Mouse (Mus musculus): ENCODE results near the gene Gp9. TPM values are rescaled to one million over a fixed set of nuclear protein-coding genes. Genes with fewer than 3 reads are reported as not detected.
A peak's percentile ranks its signal among the peaks of the same experiment; 100 is the strongest.

Gp9 gene
- polyA plus RNA-seq, 1 experiment, result 14.9 TPM

DNA sequence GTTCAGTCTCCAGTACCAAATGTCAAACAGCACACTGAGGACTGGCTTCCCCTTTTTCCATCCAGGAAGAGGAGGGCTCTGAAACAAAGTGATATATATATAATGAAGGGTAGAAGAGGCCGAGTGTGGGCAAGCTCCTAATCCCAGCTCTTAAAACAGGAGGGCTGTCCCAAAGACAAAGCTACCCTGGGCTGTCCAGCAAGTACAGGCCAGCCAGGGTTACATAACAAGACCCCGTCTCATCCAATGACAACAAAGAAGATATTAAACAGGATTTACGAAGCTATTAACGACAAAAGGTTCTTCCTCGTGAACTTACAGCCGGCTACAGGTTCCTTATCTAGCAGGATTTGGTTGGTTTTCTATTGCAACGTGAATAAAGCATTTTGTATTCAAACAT lies 27.0 kb downstream of the Gp9 start:
- Histone ChIP-seq H3K4me3 (replicated peaks; ENCODE audit: extremely low read depth, low read depth, low read length) (no peak overlapping the region), H3K4me1 (ENCODE audit: control insufficient read depth, insufficient read depth, low read length) (peaks cover 9% of the 10 kb centered on the region)
- 70% methylated on average over 7 of the region's 7 CpGs for WGBS
- no peak for TF ChIP-seq CTCF (IDR thresholded peaks at IDR 0.05; ENCODE audit: insufficient read depth, low read length)
- no peak for TF ChIP-seq POLR2A (IDR thresholded peaks at IDR 0.05; ENCODE audit: borderline replicate concordance, extremely low read depth, low read depth, low read length)
- DNase-seq, result no peak

DNA sequence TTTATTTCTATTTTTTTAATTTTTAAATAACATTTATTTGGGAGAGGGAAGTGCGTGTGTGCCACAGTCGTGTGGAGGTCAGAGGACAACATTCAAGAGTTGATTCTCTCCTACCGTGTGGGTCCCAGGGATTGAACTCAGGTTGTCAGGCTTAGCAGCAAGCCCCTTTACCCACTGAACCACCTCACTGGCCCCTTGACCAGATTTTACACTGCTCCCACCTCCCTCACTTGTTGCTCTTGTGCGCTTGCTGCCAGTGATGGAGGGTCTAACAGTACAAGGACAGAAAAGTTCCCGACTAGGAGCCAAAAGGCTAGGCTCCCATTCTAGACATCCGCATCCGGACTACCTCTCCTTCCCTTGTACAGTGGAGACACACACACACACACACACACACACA lies 27.6 kb downstream of the Gp9 start:
- Histone ChIP-seq H3K4me3 (replicated peaks; ENCODE audit: extremely low read depth, low read depth, low read length) (no peak overlapping the region), H3K4me1 (ENCODE audit: control insufficient read depth, insufficient read depth, low read length) (peaks cover 10% of the 10 kb centered on the region)
- WGBS, result 82% methylated on average over 7 of the region's 7 CpGs
- no peak for DNase-seq
- no peak for TF ChIP-seq CTCF (IDR thresholded peaks at IDR 0.05; ENCODE audit: insufficient read depth, low read length)
- no peak for TF ChIP-seq POLR2A (IDR thresholded peaks at IDR 0.05; ENCODE audit: borderline replicate concordance, extremely low read depth, low read depth, low read length)

DNA sequence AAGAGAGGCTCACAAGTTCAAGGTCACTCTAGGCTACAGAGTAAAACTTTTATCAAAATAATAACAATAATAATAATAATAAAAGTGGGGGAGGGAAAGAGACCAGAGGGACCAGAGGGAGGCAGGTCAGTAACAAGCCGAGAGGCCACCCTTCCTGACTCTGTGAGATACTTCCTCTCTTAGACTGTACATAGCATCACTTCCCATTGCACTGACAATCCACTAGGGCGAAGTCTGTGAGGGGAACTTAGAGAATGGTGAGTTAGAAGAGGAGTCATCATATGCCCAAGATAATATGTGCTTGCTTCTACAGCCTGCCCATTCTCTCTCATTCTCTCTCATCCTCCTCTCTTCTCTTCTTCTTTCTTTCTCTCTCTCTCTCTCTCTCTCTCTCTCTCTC lies 28.2 kb downstream of the Gp9 start:
- TF ChIP-seq POLR2A (IDR thresholded peaks at IDR 0.05; ENCODE audit: borderline replicate concordance, extremely low read depth, low read depth, low read length) (no peak), CTCF (IDR thresholded peaks at IDR 0.05; ENCODE audit: insufficient read depth, low read length) (no peak)
- WGBS, result 51% methylated on average over 2 of the region's 2 CpGs
- Histone ChIP-seq H3K4me1 (ENCODE audit: control insufficient read depth, insufficient read depth, low read length) (peaks cover 10% of the 10 kb centered on the region), H3K4me3 (replicated peaks; ENCODE audit: extremely low read depth, low read depth, low read length) (no peak overlapping the region)
- DNase-seq, result no peak

DNA sequence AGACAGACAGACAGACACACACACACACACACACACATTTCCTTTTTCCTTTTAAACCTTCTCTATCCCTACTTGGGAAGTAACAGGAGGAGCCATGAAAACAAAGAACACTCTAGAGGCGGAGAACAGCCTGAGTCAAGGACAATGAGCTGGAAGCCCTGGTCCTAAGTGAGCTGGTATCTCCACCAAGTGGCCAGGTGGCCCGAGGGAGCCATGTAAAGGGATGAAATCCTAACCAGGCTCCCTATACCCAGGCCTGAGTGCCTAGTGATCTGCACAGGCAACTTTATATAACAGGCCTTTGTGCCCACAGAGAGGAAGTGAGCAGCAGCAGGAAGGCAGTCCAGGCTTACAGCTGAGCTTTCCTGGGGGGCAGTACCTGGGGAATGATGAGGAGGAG lies 29.0 kb downstream of the Gp9 start:
- 35% methylated on average over 2 of the region's 2 CpGs for WGBS
- no peak for DNase-seq
- Histone ChIP-seq H3K4me3 (replicated peaks; ENCODE audit: extremely low read depth, low read depth, low read length) (no peak overlapping the region), H3K4me1 (ENCODE audit: control insufficient read depth, insufficient read depth, low read length) (peaks cover 10% of the 10 kb centered on the region)
- TF ChIP-seq POLR2A (IDR thresholded peaks at IDR 0.05; ENCODE audit: borderline replicate concordance, extremely low read depth, low read depth, low read length), result no peak
- TF ChIP-seq CTCF (IDR thresholded peaks at IDR 0.05; ENCODE audit: insufficient read depth, low read length), result no peak

DNA sequence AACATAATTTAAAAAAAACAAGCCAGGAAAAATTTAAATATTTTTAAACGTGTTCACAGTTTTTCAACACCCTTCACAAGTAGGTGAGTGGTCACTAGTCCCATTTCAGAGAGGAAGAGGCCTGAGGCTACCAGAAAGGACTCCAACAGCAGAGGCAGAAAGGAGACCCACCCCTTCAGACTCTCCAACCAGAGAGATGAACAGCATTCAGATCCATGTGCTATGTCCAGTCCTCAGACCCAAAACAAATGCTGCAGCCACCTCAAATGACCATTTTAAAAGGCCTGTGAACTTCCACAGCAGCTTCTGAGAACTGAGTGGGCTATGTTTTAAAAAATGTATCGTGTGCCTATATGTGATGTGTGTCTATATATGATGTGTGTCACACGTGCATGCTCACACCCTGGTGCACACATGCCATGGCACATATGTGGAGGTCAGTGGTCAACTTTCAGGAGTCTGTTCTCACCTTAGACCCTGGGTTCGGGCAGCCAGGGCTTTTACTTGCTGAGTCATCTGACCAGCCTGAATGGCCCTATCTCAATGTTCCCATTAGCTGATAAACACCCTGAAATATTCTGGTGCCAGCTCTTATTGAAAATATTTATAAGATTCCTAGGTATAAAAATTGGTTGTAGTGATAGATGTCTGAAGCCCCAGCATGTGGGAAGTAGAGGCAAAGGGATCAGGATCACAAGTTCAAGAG lies 30.0 kb downstream of the Gp9 start:
- Histone ChIP-seq H3K4me3 (replicated peaks; ENCODE audit: extremely low read depth, low read depth, low read length) (no peak overlapping the region), H3K4me1 (ENCODE audit: control insufficient read depth, insufficient read depth, low read length) (peaks cover 13% of the 10 kb centered on the region)
- TF ChIP-seq CTCF (IDR thresholded peaks at IDR 0.05; ENCODE audit: insufficient read depth, low read length) (no peak), POLR2A (IDR thresholded peaks at IDR 0.05; ENCODE audit: borderline replicate concordance, extremely low read depth, low read depth, low read length) (no peak)
- no peak for DNase-seq
- WGBS, result 74% methylated on average over 4 of the region's 4 CpGs

DNA sequence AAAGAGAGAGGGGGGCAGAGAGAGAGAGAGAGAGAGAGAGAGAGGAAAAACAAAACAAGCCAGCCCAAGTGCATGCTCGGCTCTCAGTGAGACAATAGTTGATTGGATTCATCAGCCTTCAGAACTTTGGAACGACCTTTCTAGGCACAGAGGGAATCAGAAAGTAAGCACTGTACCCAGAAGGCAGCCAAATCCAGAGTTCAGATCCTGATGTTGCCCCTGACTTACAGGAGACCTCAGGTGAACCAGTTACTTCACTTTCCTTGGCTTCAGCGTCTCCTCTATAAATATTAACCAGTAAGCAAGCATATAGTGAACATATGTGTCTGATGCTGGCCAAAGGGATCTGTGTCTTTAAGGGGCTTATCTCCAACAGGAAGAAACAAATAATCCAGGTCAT lies 30.6 kb downstream of the Gp9 start:
- peaks cover 13% of the 10 kb centered on the region for H3K4me1 ChIP-seq (ENCODE audit: control insufficient read depth, insufficient read depth, low read length)
- H3K4me3 ChIP-seq (replicated peaks; ENCODE audit: extremely low read depth, low read depth, low read length), result no peak overlapping the region
- TF ChIP-seq POLR2A (IDR thresholded peaks at IDR 0.05; ENCODE audit: borderline replicate concordance, extremely low read depth, low read depth, low read length), result no peak
- TF ChIP-seq CTCF (IDR thresholded peaks at IDR 0.05; ENCODE audit: insufficient read depth, low read length), result no peak
- WGBS, result 56% methylated on average over 3 of the region's 3 CpGs
- DNase-seq, result no peak

DNA sequence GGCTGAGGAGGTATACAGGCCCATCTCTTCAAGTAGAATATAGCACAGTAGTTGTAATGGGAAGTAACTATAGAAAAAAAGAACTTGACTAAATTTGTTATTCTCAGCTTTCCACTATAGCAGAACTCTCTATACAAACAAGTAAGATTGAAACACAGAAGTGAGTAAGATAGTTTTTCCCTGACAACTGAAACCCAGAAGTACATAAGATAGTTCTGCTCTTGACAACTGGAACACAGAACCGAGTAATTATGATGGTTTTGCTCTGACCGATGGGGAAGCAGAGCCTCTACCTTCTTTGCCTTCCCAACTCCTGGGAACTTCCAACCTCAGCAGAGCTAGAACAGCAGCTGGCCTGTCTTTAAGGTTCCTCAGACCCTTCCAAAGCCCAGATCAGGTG lies 31.3 kb downstream of the Gp9 start:
- no peak for TF ChIP-seq POLR2A (IDR thresholded peaks at IDR 0.05; ENCODE audit: borderline replicate concordance, extremely low read depth, low read depth, low read length)
- no peak for TF ChIP-seq CTCF (IDR thresholded peaks at IDR 0.05; ENCODE audit: insufficient read depth, low read length)
- no peak overlapping the region for H3K4me3 ChIP-seq (replicated peaks; ENCODE audit: extremely low read depth, low read depth, low read length)
- WGBS, result 71% methylated on average over 2 of the region's 2 CpGs
- no peak for DNase-seq
- H3K4me1 ChIP-seq (ENCODE audit: control insufficient read depth, insufficient read depth, low read length), result peaks cover 13% of the 10 kb centered on the region

DNA sequence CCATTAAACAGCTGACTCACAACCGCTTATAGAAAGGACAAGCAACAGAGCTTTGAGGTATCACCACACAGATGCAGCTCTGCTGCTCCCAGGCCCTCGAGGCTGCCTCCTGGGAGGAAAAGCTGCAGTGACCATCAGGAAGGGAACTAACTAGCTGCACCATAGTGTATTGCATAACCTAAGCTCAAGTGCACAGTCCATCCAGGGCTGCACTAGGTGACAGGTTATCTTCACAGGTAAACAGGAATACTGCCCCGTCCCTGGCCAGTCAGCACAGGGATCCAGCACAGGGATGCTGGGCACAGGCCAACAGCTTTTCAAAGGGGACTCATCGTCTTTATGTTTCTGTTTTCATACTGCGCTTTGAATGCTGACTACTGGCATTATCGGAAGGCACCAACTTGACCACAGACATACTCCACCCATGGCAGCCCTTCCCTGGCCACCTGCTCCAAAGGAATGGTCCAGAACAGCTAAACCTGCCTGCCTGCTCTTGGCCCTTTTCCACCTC lies 31.8 kb downstream of the Gp9 start:
- DNase-seq, result no peak
- Histone ChIP-seq H3K4me1 (ENCODE audit: control insufficient read depth, insufficient read depth, low read length) (peaks cover 13% of the 10 kb centered on the region), H3K4me3 (replicated peaks; ENCODE audit: extremely low read depth, low read depth, low read length) (no peak overlapping the region)
- no peak for TF ChIP-seq POLR2A (IDR thresholded peaks at IDR 0.05; ENCODE audit: borderline replicate concordance, extremely low read depth, low read depth, low read length)
- TF ChIP-seq CTCF (IDR thresholded peaks at IDR 0.05; ENCODE audit: insufficient read depth, low read length), result no peak
- 41% methylated on average over 6 of the region's 6 CpGs for WGBS

DNA sequence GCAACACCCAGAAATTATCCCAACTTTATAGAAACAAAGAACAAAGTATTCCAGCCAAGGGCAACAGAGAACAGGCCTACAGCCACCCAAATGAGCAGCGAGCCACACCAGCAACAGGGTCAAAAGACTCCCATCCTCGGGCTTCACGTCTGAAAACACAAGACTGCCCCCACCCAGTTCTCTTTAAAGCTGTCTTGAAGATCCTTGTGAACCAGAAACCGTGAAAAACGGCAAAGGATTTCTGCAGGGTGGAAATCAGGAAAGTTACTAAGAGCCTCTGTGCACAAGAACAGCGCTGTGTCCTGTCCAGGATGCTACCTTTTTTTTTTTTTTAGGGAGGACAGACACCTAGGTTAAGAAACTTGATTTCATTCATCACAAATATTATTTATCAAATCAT lies 32.4 kb downstream of the Gp9 start:
- H3K4me1 ChIP-seq (ENCODE audit: control insufficient read depth, insufficient read depth, low read length), result peaks cover 13% of the 10 kb centered on the region
- WGBS, result 13% methylated on average over 6 of the region's 6 CpGs
- TF ChIP-seq CTCF (IDR thresholded peaks at IDR 0.05; ENCODE audit: insufficient read depth, low read length) (no peak), POLR2A (IDR thresholded peaks at IDR 0.05; ENCODE audit: borderline replicate concordance, extremely low read depth, low read depth, low read length) (no peak)
- H3K4me3 ChIP-seq (replicated peaks; ENCODE audit: extremely low read depth, low read depth, low read length), result peak overlapping the region; percentile 96
- DNase-seq, result no peak

All from lung, adult 2 months (tissue).